Mouse (Mus musculus) forebrain, embryonic 12.5 days (tissue): ENCODE data around the gene Il34. TPM values are rescaled to one million over a fixed set of nuclear protein-coding genes. Genes with fewer than 3 reads are reported as not detected.

ENCODE experiments used
- ATAC-seq: fragments of 200-750 bp; cut with Nextera tagmentation; 2 replicates; pipeline ENCODE4 v1.8.0; 2017; ENCODE audit warnings: moderate TSS enrichment; ENCODE audit not compliant: low FRiP score
- H3K27ac ChIP-seq: fragments of 300-500 bp; sonication (generic); 2 replicates; pipeline ENCODE4 v1.5.1; 2016; ENCODE audit warnings: mild to moderate bottlenecking
- H3K27me3 ChIP-seq: fragments of 300-500 bp; sonication (generic); 2 replicates; pipeline ENCODE4 v1.6.1; 2016; ENCODE audit warnings: mild to moderate bottlenecking
- H3K36me3 ChIP-seq: fragments of 300-500 bp; sonication (generic); replicated peaks from 2 replicates; pipeline ENCODE4 v1.6.1; 2016; ENCODE audit warnings: mild to moderate bottlenecking
- H3K4me1 ChIP-seq: fragments of 300-500 bp; sonication (generic); 2 replicates; pipeline ENCODE4 v1.6.1; 2016
- H3K4me2 ChIP-seq: fragments of 300-500 bp; sonication (generic); 2 replicates; pipeline ENCODE4 v1.6.1; 2016; ENCODE audit warnings: mild to moderate bottlenecking, moderate library complexity
- H3K4me3 ChIP-seq: fragments of 300-500 bp; sonication (generic); replicated peaks from 2 replicates; pipeline ENCODE4 v1.5.1; 2016; ENCODE audit warnings: mild to moderate bottlenecking
- H3K9ac ChIP-seq: fragments of 300-500 bp; sonication (generic); 2 replicates; pipeline ENCODE4 v1.6.1; 2016; ENCODE audit warnings: mild to moderate bottlenecking
- H3K9me3 ChIP-seq: fragments of 300-500 bp; sonication (generic); 2 replicates; pipeline ENCODE4 v1.6.1; 2016
- WGBS: fragments of 180-500 bp; shearing (Covaris S2); methylation state at CpG from one replicate; pipeline ENCODE4 v1.1.7; 2016; 5-methylcytosine and 5-hydroxymethylcytosine counted together
- polyA plus RNA-seq: library from polyadenylated mRNA; unstranded; fragments of >200 nt; fragmentation: Nextera tagmentation; extraction: Ambion mirVana; gene quantifications from 2 replicates; pipeline ENCODE4 v1.2.1, GENCODE M21; 2016

The Il34 gene
- 0.26 and 0.63 TPM in 2 replicates for polyA plus RNA-seq

- ATAC-seq = no peak
- Histone ChIP-seq H3K36me3 (peaks cover 21% of the 10 kb centered on the region), H3K4me1 (no peaks in the 10 kb centered on the region), H3K4me2 (no peak within 1 kb of the TSS), H3K4me3 (no peak within 1 kb of the TSS), H3K9me3 (no peaks in the 10 kb centered on the region), H3K27me3 (no peaks in the 10 kb centered on the region), H3K9ac (no peak within 1 kb of the TSS), H3K27ac (no peak within 1 kb of the TSS)
- 51% methylated on average over 12 of the region's 12 CpGs for WGBS
Measured at GRCm38 (mm10) chr8:110805669-110806068, at the start of gene Il34. Gene Il34, minus strand, starts transcription at chr8:110805924.

- Histone ChIP-seq H3K9me3 (no peaks in the 10 kb centered on the region), H3K9ac (no peak overlapping the region), H3K4me2 (no peak overlapping the region), H3K27ac (no peak overlapping the region), H3K36me3 (peaks cover 64% of the 10 kb centered on the region), H3K4me1 (peaks cover 9% of the 10 kb centered on the region), H3K4me3 (no peak overlapping the region), H3K27me3 (no peaks in the 10 kb centered on the region)
- no peak for ATAC-seq
- 97% methylated on average over 10 of the region's 10 CpGs for WGBS
Measured at GRCm38 (mm10) chr8:110851186-110851585, 45.5 kb upstream of the Il34 start.

GRCm38 (mm10) chr8:110847645-110848495, 42.1 kb upstream of the Il34 start:
- Histone ChIP-seq H3K4me1 (peaks cover 19% of the 10 kb centered on the region), H3K27ac (no peak overlapping the region), H3K27me3 (no peaks in the 10 kb centered on the region), H3K9ac (peak overlapping the region; percentile 78), H3K4me2 (peak overlapping the region; percentile 73), H3K4me3 (peak overlapping the region; percentile 87), H3K36me3 (peaks cover 52% of the 10 kb centered on the region), H3K9me3 (no peaks in the 10 kb centered on the region)
- no peak for ATAC-seq
- 62% methylated on average over 14 of the region's 14 CpGs for WGBS

GRCm38 (mm10) chr8:110847171-110847549, 41.4 kb upstream of the Il34 start:
- H3K4me2 ChIP-seq = peak overlapping the region; percentile 73
- peak overlapping the region; percentile 87 for H3K4me3 ChIP-seq
- H3K9me3 ChIP-seq = no peaks in the 10 kb centered on the region
- H3K27ac ChIP-seq = peak overlapping the region; percentile 66; the same call in 1 of the 2 replicates
- peaks cover 19% of the 10 kb centered on the region for H3K4me1 ChIP-seq
- WGBS = 2% methylated on average over 13 of the region's 13 CpGs
- H3K36me3 ChIP-seq = peaks cover 52% of the 10 kb centered on the region
- ATAC-seq = no peak; the same call in 1 of the 2 replicates
- no peaks in the 10 kb centered on the region for H3K27me3 ChIP-seq
- H3K9ac ChIP-seq = peak overlapping the region; percentile 78

GRCm38 (mm10) chr8:110846405-110847170, 40.9 kb upstream of the Il34 start, which contains the start of the genes Cog4 and Sf3b3:
Gene Cog4, plus strand, starts transcription at chr8:110846600.
Gene Sf3b3, minus strand, starts transcription at chr8:110846787.
- ATAC-seq = peak; percentile 94
- H3K4me2 ChIP-seq = peak within 1 kb of the TSS; percentile 73
- no peaks in the 10 kb centered on the region for H3K27me3 ChIP-seq
- WGBS = under 1% methylated on average over 53 of the region's 53 CpGs
- peak within 1 kb of the TSS; percentile 93 for H3K27ac ChIP-seq
- H3K36me3 ChIP-seq = peaks cover 49% of the 10 kb centered on the region
- H3K9ac ChIP-seq = peak within 1 kb of the TSS; percentile 83
- peaks cover 19% of the 10 kb centered on the region for H3K4me1 ChIP-seq
- H3K9me3 ChIP-seq = no peaks in the 10 kb centered on the region
- peak within 1 kb of the TSS; percentile 87 for H3K4me3 ChIP-seq

- Histone ChIP-seq H3K4me2 (peak overlapping the region; percentile 73), H3K36me3 (peaks cover 49% of the 10 kb centered on the region), H3K9ac (peak overlapping the region; percentile 83), H3K9me3 (no peaks in the 10 kb centered on the region), H3K4me3 (peak overlapping the region; percentile 87), H3K4me1 (peaks cover 19% of the 10 kb centered on the region), H3K27ac (peak overlapping the region; percentile 93), H3K27me3 (no peaks in the 10 kb centered on the region)
- 15% methylated on average over 17 of the region's 17 CpGs for WGBS
- ATAC-seq = no peak
Measured at GRCm38 (mm10) chr8:110845821-110846404, 40.2 kb upstream of the Il34 start.

- H3K27me3 ChIP-seq = no peaks in the 10 kb centered on the region
- H3K4me2 ChIP-seq = peak overlapping the region; percentile 73; the same call in 1 of the 2 replicates
- no peak overlapping the region for H3K9ac ChIP-seq
- peak overlapping the region; percentile 87; the same call in 1 of the 2 replicates for H3K4me3 ChIP-seq
- H3K4me1 ChIP-seq = peaks cover 19% of the 10 kb centered on the region
- no peak overlapping the region for H3K27ac ChIP-seq
- H3K36me3 ChIP-seq = peaks cover 50% of the 10 kb centered on the region
- 94% methylated on average over 3 of the region's 3 CpGs for WGBS
- no peak for ATAC-seq
- no peaks in the 10 kb centered on the region for H3K9me3 ChIP-seq
Measured at GRCm38 (mm10) chr8:110844941-110845340, 39.2 kb upstream of the Il34 start.

- Histone ChIP-seq H3K9me3 (no peaks in the 10 kb centered on the region), H3K4me3 (no peak overlapping the region), H3K27me3 (no peaks in the 10 kb centered on the region), H3K36me3 (peaks cover 62% of the 10 kb centered on the region), H3K4me1 (peaks cover 19% of the 10 kb centered on the region), H3K4me2 (no peak overlapping the region; the same call in 1 of the 2 replicates), H3K27ac (no peak overlapping the region), H3K9ac (no peak overlapping the region)
- ATAC-seq = no peak
- 93% methylated on average over 5 of the region's 5 CpGs for WGBS
Measured at GRCm38 (mm10) chr8:110843207-110843606, 37.5 kb upstream of the Il34 start.

- peaks cover 73% of the 10 kb centered on the region for H3K36me3 ChIP-seq
- no peak for ATAC-seq
- 97% methylated on average over 3 of the region's 3 CpGs for WGBS
Measured at GRCm38 (mm10) chr8:110842012-110842574, 36.4 kb upstream of the Il34 start.

GRCm38 (mm10) chr8:110831956-110832355, 26.2 kb upstream of the Il34 start:
- H3K27me3 ChIP-seq = no peaks in the 10 kb centered on the region
- no peak overlapping the region for H3K4me2 ChIP-seq
- no peaks in the 10 kb centered on the region for H3K4me1 ChIP-seq
- 95% methylated on average over 3 of the region's 3 CpGs for whole genome bisulfite sequencing
- H3K27ac ChIP-seq = no peak overlapping the region
- ATAC-seq = no peak
- H3K9me3 ChIP-seq = no peaks in the 10 kb centered on the region
- no peak overlapping the region for H3K9ac ChIP-seq
- no peak overlapping the region for H3K4me3 ChIP-seq
- peaks cover 94% of the 10 kb centered on the region for H3K36me3 ChIP-seq

More at GRCm38 (mm10) chr8:110842012-110842574, 36.4 kb upstream of the Il34 start:
- no peak overlapping the region for H3K9ac ChIP-seq
- no peak overlapping the region for H3K4me3 ChIP-seq
- H3K4me1 ChIP-seq = peaks cover 10% of the 10 kb centered on the region
- no peak overlapping the region for H3K27ac ChIP-seq
- H3K9me3 ChIP-seq = no peaks in the 10 kb centered on the region
- H3K27me3 ChIP-seq = no peaks in the 10 kb centered on the region
- no peak overlapping the region for H3K4me2 ChIP-seq

GRCm38 (mm10) chr8:110828511-110828910, 22.8 kb upstream of the Il34 start:
- Histone ChIP-seq H3K36me3 (peaks cover 95% of the 10 kb centered on the region), H3K27ac (no peak overlapping the region), H3K4me2 (no peak overlapping the region), H3K4me1 (no peaks in the 10 kb centered on the region), H3K9me3 (no peaks in the 10 kb centered on the region), H3K27me3 (no peaks in the 10 kb centered on the region), H3K9ac (no peak overlapping the region), H3K4me3 (no peak overlapping the region)
- no peak for ATAC-seq
- 89% methylated on average over 3 of the region's 3 CpGs for WGBS
